Mouse (Mus musculus) cerebellum, postnatal 36 days (tissue): ENCODE results near the gene Olfr593.
"Not testable (repeated sequence)": the region's sequence is repeated elsewhere in the genome, so short reads cannot be mapped to it uniquely, and the experiment has no call there.

ENCODE experiments used
- DNase-seq, 2 experiments: peaks; one replicate each; pipeline ENCODE4 v3.0.0; 2021 to 2022; ENCODE audit warnings: mixed read lengths in 2 of 2

Olfr593 gene

DNA sequence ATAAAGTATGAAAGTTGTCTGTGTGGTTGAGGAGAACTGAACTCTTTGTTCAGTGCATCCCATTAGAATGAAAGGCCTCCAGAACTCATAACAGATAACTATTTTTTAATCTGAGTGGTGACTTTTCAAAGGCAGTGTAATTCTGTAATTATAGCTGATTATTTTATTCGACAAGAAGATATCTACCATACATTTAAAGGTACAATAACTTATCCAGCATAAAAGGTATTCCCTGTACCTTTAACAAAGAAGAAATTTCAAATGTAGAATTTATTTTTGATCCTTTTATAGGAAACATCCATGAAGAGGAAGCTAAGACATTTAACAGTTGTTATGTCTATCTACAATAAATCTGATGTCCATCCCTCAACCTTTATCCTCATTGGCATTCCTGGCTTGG lies at the start of gene Olfr593:
Gene Olfr593 (plus strand): TSS at position 301 of the 400 bp plus-strand sequence.
- DNase-seq, result no peak

DNA sequence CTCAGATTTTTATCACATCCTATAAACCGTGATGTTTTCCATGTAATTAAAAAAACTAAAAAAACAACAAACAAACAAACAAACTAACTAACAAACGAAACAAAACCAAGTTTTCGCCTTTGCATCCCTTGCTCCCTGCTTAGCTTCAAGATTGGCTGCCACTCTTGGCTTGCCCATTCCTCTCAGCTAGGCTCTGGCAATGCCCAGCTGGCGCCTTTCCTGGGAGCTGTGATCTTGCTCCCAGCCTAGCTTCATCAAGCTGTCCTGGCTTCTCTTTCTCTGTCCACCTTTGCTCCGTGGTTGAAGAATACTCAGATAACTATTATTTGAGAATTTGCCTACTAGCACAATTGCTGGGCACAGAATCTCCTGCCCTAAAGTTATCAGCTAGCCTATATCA lies 42.0 kb upstream of the Olfr593 start:
- DNase-seq, result peak; percentile 1 to 5

DNA sequence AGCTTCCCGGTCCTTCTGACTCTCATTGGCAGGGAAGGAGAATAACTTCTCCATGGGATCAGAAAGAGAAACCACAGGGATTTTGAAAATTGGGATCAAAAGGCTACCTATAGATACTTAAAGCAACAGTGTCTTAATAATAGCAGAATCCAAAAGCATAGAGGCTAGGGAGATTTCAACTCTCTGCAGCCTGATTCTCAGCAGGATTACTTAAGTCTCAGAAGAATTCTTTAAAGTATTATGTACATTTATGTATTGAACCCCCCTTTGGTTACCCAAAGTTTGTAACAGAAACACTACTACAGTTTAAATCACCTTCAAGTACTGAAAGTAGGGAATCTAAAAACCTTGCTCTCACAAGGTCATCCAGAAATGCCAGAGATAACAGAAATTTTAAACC lies 33.4 kb upstream of the Olfr593 start, which contains the start of gene Olfr591:
Gene Olfr591 (minus strand): TSS at position 101 of the 400 bp plus-strand sequence.
- no peak for DNase-seq

DNA sequence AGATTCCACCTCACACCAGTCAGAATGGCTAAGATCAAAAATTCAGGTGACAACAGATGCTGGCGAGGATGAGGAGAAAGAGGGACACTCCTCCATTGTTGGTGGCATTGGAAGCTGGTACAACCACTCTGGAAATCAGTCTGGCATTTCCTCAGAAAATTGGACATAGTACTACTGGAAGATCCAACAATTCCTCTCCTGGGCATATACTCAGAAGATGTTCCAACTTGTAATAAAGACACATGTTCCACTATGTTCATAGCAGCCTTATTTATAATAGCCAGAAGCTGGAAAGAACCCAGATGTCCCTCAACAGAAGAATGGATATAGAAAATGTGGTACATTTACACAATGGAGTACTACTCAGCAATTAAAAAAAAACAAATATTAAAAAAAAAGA lies 27.2 kb upstream of the Olfr593 start, which contains the start of gene Olfr592:
Gene Olfr592 (plus strand): TSS at position 301 of the 400 bp plus-strand sequence.
- DNase-seq, result not testable (repeated sequence)

DNA sequence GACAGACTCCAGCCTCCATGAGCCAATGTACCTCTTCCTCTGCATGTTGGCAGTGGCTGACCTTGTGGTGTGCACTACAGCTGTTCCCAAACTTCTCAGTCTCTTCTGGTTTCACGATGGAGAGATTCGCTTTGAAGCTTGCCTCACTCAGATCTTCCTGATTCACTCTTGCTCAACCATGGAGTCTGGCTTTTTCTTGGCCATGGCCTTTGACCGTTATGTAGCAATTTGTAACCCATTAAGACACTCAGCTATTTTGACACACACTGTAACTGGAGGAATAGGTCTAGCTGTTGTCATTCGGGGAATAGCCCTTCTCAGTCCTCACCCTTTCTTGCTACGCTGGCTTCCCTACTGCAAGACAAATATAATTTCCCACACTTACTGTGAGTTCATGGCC lies 388 bp downstream of the Olfr593 start:
- DNase-seq, result not testable (repeated sequence)

DNA sequence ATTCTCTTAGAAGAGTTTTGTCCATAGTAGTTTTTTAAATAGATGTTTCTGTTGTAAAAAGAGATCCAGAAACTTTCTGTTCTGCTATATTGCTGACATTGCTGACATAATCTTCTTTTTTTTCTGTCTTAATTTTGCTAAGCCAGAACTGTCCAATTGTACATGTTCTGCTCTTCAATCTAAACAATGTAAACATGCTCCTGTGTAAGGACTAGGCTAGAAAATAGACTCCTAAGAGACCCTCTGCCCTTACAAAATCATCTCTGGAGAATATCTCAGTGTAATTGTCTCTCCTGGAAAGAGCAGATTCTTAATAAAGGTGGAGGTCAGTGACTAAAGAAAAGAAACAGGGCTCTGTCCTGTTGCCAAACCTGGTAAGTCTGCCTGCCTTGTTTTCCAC lies 5.0 kb downstream of the Olfr593 start, which contains the start of gene Olfr594:
Gene Olfr594 (plus strand): TSS at position 301 of the 400 bp plus-strand sequence.
- no peak for DNase-seq

DNA sequence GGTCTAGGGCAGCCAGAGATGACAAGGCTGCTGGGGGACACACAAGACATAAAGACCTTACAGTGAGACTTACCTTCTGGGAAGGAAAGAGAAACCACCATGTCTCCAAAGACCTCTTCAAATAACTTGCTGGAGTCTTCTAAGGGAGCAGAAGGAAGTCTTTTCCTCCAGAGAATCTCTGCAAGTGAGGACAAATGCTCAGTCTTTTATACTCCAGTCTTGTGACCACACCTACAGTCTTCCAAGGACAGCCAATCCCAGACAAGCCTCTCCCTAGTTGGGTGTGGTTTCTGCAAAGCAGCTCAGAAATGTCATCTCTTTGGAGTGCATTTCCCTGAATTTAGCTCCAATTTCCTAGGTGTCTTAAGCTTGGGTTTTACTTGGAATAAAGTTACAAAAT lies 40.7 kb downstream of the Olfr593 start, which contains the start of gene Usp17ld:
Gene Usp17ld (minus strand): TSS at position 101 of the 400 bp plus-strand sequence.
- not testable (repeated sequence) for DNase-seq
